Comparison of ENCODE assay signal across 31 mouse cellular contexts in genomic region chr11:61296556-61296955, GRCm38 (mm10). TPM values are rescaled to one million over a fixed set of nuclear protein-coding genes. Genes with fewer than 3 reads are reported as not detected.
DNase-seq lines count a peak whose midpoint lies in the region; ATAC-seq and TF ChIP-seq lines count a peak whose summit lies in the region.
"Had no signal": no experiment of that assay in that cellular context is flagged by ENCODE, and none has a peak within 500 bp of the region (broad histone marks: within the 10 kb centered on the region; RNA-seq: fewer than 3 reads in every experiment).

No protein-coding gene starts in this region.

- peaks cover 12% of the 10 kb centered on the region for H3K4me1 ChIP-seq in heart, embryonic 10.5 days
- peaks cover 58% of the 10 kb centered on the region for H3K4me1 ChIP-seq in E14TG2a.4 (replicated peaks; ENCODE audit: low read depth, low read length)
- H3K4me1 ChIP-seq in forebrain, embryonic 15.5 days: no peaks in the 10 kb centered on the region

- H3K4me2 ChIP-seq in forebrain, embryonic 15.5 days (replicated peaks): no peak overlapping the region
- H3K4me2 ChIP-seq: embryonic facial prominence, embryonic 12.5 days; embryonic facial prominence, embryonic 15.5 days; forebrain, embryonic 12.5 days; heart, embryonic 13.5 days; hindbrain, embryonic 12.5 days; intestine, embryonic 15.5 days had no signal

- peak; percentile 11 for DNase-seq in heart, embryonic 10.5 days (ENCODE audit: low spot score)
- no peak for DNase-seq in heart, adult 9 months (ENCODE audit: low spot score in 2 of 2)
- DNase-seq in ES-CJ7 (ENCODE audit: low read depth, low spot score) (peak; percentile 85), ZHBTc4 (ENCODE audit: low read depth, low spot score) (peak; percentile 87)
- no peak for DNase-seq in adrenal gland, adult 2 months
- DNase-seq: adrenal gland, postnatal 25 days; B cell, adult 2 months; cerebellum, adult 11-12 months; cerebellum, adult 8-10 months; cerebellum, postnatal 10 days; cerebellum, postnatal 36 days; gastrocnemius, adult 2 months; gastrocnemius, postnatal 14 days; heart, postnatal 14 days; heart, postnatal 4 days; kidney, adult 11 months; kidney, adult 8-10 months had no signal

- no peak overlapping the region for H3K9ac ChIP-seq in forebrain, embryonic 15.5 days (replicated peaks)
- H3K9ac ChIP-seq: embryonic facial prominence, embryonic 12.5 days; embryonic facial prominence, embryonic 15.5 days; forebrain, embryonic 12.5 days; heart, embryonic 13.5 days; hindbrain, embryonic 12.5 days; intestine, embryonic 15.5 days had no signal

- TF ChIP-seq CTCF in E14TG2a.4 (conservative IDR thresholded peaks at IDR 0.05; ENCODE audit: low read length): no peak

- no peak overlapping the region for H3K27ac ChIP-seq in heart, embryonic 10.5 days
- H3K27ac ChIP-seq in forebrain, embryonic 15.5 days (replicated peaks): no peak overlapping the region
- H3K27ac ChIP-seq: embryonic facial prominence, embryonic 12.5 days; embryonic facial prominence, embryonic 15.5 days; forebrain, embryonic 12.5 days; gastrocnemius, adult 2 months; heart, embryonic 13.5 days; hindbrain, embryonic 12.5 days; intestine, embryonic 15.5 days had no signal

- no peaks in the 10 kb centered on the region; the same call in 1 of the 2 replicates for H3K9me3 ChIP-seq in heart, embryonic 10.5 days
- peaks cover 64% of the 10 kb centered on the region for H3K9me3 ChIP-seq in E14TG2a.4 (ENCODE audit: low read length)
- H3K9me3 ChIP-seq in forebrain, embryonic 15.5 days: no peaks in the 10 kb centered on the region
- H3K9me3 ChIP-seq: embryonic facial prominence, embryonic 12.5 days; embryonic facial prominence, embryonic 15.5 days; forebrain, embryonic 12.5 days; hindbrain, embryonic 12.5 days; intestine, embryonic 15.5 days had no signal

- no peaks in the 10 kb centered on the region for H3K36me3 ChIP-seq in heart, embryonic 10.5 days
- peaks cover 7% of the 10 kb centered on the region for H3K36me3 ChIP-seq in E14TG2a.4 (ENCODE audit: insufficient read depth, low read length)
- no peaks in the 10 kb centered on the region for H3K36me3 ChIP-seq in forebrain, embryonic 15.5 days
- H3K36me3 ChIP-seq: embryonic facial prominence, embryonic 12.5 days; embryonic facial prominence, embryonic 15.5 days; forebrain, embryonic 12.5 days; heart, embryonic 13.5 days; hindbrain, embryonic 12.5 days; intestine, embryonic 15.5 days had no signal

- 73% methylated on average over 1 of the region's 1 CpGs for WGBS in heart, embryonic 10.5 days
- WGBS in forebrain, embryonic 15.5 days: 31% methylated on average over 1 of the region's 1 CpGs

- no peak overlapping the region for H3K4me3 ChIP-seq in heart, embryonic 10.5 days
- H3K4me3 ChIP-seq in E14TG2a.4 (replicated peaks; ENCODE audit: low read length): 0 out of 2 replicates have a peak overlapping the region, but pooled peaks have one; percentile 5
- no peak overlapping the region for H3K4me3 ChIP-seq in forebrain, embryonic 15.5 days
- H3K4me3 ChIP-seq: embryonic facial prominence, embryonic 12.5 days; embryonic facial prominence, embryonic 15.5 days; forebrain, embryonic 12.5 days; gastrocnemius, adult 2 months; heart, embryonic 13.5 days; hindbrain, embryonic 12.5 days; intestine, embryonic 15.5 days had no signal

- no peak for ATAC-seq in forebrain, embryonic 15.5 days (replicated peaks)
- ATAC-seq: forebrain, embryonic 16.5 days; hindbrain, embryonic 16.5 days; intestine, embryonic 15.5 days had no signal

- no peaks in the 10 kb centered on the region for H3K27me3 ChIP-seq in heart, embryonic 10.5 days (ENCODE audit: insufficient read depth, poor library complexity, severe bottlenecking)
- no peaks in the 10 kb centered on the region for H3K27me3 ChIP-seq in E14TG2a.4 (ENCODE audit: insufficient read depth, low read length)
- no peaks in the 10 kb centered on the region for H3K27me3 ChIP-seq in forebrain, embryonic 15.5 days
- H3K27me3 ChIP-seq: CH12.LX; embryonic facial prominence, embryonic 12.5 days; embryonic facial prominence, embryonic 15.5 days; forebrain, embryonic 12.5 days; heart, embryonic 13.5 days; hindbrain, embryonic 12.5 days; intestine, embryonic 15.5 days had no signal

RNA-seq across cellular contexts. Expression of gene Aldh3a2, which starts 29.3 kb away (rescaled TPM):
- polyA plus RNA-seq in heart, embryonic 10.5 days (2016; fragmentation: Nextera tagmentation; extraction: Ambion mirVana): 26.3 and 29.1 TPM in 2 replicates
- 27.5 and 28.0 TPM in 2 replicates for polyA plus RNA-seq in forebrain, embryonic 15.5 days (2015; fragmentation: Nextera tagmentation; extraction: Ambion mirVana)
- total RNA-seq in adrenal gland, adult 2 months (2021): 10 to 100 TPM; 54.0 to 54.3 TPM
- 34.7 and 36.6 TPM in 2 replicates for polyA plus RNA-seq in adrenal gland, adult 2 months (2012; rRNA removed)

RNA-seq across cellular contexts. Expression of gene Slc47a2, which starts 46.1 kb away (rescaled TPM):
- 0.20 TPM in 1 of 2 replicates, not detected in the other for polyA plus RNA-seq in heart, embryonic 10.5 days (2016; fragmentation: Nextera tagmentation; extraction: Ambion mirVana)
- polyA plus RNA-seq in forebrain, embryonic 15.5 days (2015; fragmentation: Nextera tagmentation; extraction: Ambion mirVana): not detected in 2 replicates
- not detected for total RNA-seq in adrenal gland, adult 2 months (2021)
- polyA plus RNA-seq in adrenal gland, adult 2 months (2012; rRNA removed): 0.08 and 0.16 TPM in 2 replicates
- total RNA-seq: adrenal gland, adult 18-20 months; adrenal gland, postnatal 25 days; gastrocnemius, adult 2 months; gastrocnemius, postnatal 14 days; gastrocnemius, postnatal 4 days; heart, postnatal 14 days had no signal
- polyA plus RNA-seq: brain, embryonic 14.5 days; embryonic facial prominence, embryonic 12.5 days; forebrain, embryonic 12.5 days; forebrain, embryonic 16.5 days; heart, embryonic 13.5 days; hindbrain, embryonic 12.5 days; intestine, embryonic 15.5 days had no signal

Comparison
In these comparisons a context has a peak if more than half of its experiments do, and no peak if none do; other contexts are left out.
1. DNase-seq: peak in heart, embryonic 10.5 days (single experiment), ES-CJ7 (single experiment) and ZHBTc4 (single experiment); none in heart, adult 9 months (0 of 2) and adrenal gland, adult 2 months (single experiment).